Mouse (Mus musculus) midbrain, embryonic 15.5 days (tissue): ENCODE data around the gene Ints6. TPM values are rescaled to one million over a fixed set of nuclear protein-coding genes. Genes with fewer than 3 reads are reported as not detected.

Source experiments
- ATAC-seq: fragments of 200-750 bp; cut with Nextera tagmentation; replicated peaks from 2 replicates; pipeline ENCODE4 v1.8.0; 2017; ENCODE audit warnings: moderate TSS enrichment
- H3K27ac ChIP-seq: fragments of 300-500 bp; sonication (generic); 2 replicates; pipeline ENCODE4 v1.5.1; 2015; ENCODE audit warnings: mild to moderate bottlenecking, inconsistent platforms
- H3K27me3 ChIP-seq: fragments of 300-500 bp; sonication (generic); replicated peaks from 2 replicates; pipeline ENCODE4 v1.6.1; 2015; ENCODE audit warnings: inconsistent platforms
- H3K36me3 ChIP-seq: fragments of 300-500 bp; sonication (generic); replicated peaks from 2 replicates; pipeline ENCODE4 v1.6.1; 2015; ENCODE audit warnings: inconsistent platforms
- H3K4me1 ChIP-seq: fragments of 300-500 bp; sonication (generic); 2 replicates; pipeline ENCODE4 v1.6.1; 2015; ENCODE audit warnings: inconsistent platforms
- H3K4me2 ChIP-seq: fragments of 300-500 bp; sonication (generic); 2 replicates; pipeline ENCODE4 v1.6.1; 2015; ENCODE audit warnings: inconsistent platforms, mild to moderate bottlenecking, moderate library complexity
- H3K4me3 ChIP-seq: fragments of 300-500 bp; sonication (generic); 2 replicates; pipeline ENCODE4 v1.5.1; 2015; ENCODE audit warnings: mild to moderate bottlenecking, inconsistent platforms
- H3K9ac ChIP-seq: fragments of 300-500 bp; sonication (generic); 2 replicates; pipeline ENCODE4 v1.6.1; 2015; ENCODE audit warnings: mild to moderate bottlenecking, inconsistent platforms
- H3K9me3 ChIP-seq: fragments of 300-500 bp; sonication (generic); 2 replicates; pipeline ENCODE4 v1.6.1; 2016; ENCODE audit warnings: inconsistent platforms
- WGBS: fragments of 180-500 bp; shearing (Covaris S2); methylation state at CpG from one replicate; pipeline ENCODE4 v1.1.7; 2015; ENCODE audit warnings: mixed read lengths; 5-methylcytosine and 5-hydroxymethylcytosine counted together
- polyA plus RNA-seq: library from polyadenylated mRNA; unstranded; fragments of >200 nt; fragmentation: Nextera tagmentation; extraction: Ambion mirVana; gene quantifications from 2 replicates; pipeline ENCODE4 v1.2.1, GENCODE M21; 2015

The Ints6 gene
- polyA plus RNA-seq, 1 experiment from 2014 or later = 17.0 TPM

DNA sequence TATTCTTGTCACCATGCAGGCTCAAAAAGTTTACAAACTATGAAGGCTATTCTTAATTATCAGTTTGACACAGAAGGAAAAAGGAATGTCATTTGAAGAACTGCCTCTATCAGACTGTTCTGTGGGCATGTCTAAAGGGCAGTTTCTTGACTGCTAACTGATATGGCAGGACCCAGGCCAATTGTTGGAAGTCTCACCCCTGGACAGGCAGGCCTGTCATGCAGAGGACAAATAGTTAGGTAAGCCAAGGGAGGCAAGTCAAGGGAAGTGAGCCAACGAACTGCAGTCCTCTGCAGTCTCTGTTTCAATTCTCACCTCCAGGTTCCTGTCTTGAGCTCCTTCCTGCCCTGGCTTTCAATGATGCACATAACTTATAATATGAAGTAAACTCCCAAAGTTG is 29.1 kb downstream of the Ints6 start:
- Histone ChIP-seq H3K9ac (no peak overlapping the region), H3K27me3 (no peaks in the 10 kb centered on the region), H3K27ac (no peak overlapping the region), H3K4me3 (no peak overlapping the region), H3K36me3 (no peaks in the 10 kb centered on the region), H3K4me2 (no peak overlapping the region), H3K9me3 (no peaks in the 10 kb centered on the region), H3K4me1 (no peaks in the 10 kb centered on the region)
- WGBS = 88% methylated on average over 1 of the region's 1 CpGs
- ATAC-seq = no peak

DNA sequence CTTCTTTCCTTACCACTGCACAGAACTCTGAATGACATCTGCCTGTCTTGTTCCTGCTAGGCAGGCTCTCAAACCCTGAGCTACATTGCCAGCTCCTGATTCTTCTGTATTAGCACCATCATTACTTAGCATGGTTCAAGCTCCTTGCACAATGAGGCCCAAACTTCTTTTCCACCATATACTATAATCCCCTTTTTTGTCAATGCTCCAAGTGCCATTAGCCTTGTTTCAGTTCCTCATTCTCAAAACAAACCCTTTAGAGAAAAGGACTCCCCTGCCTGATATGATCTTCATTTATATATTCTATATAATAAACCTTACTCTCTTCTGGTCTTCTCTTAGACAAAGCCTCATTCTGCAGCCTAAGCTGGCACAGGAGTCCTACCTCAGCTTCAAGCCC is 36.4 kb downstream of the Ints6 start:
- Histone ChIP-seq H3K9me3 (no peaks in the 10 kb centered on the region), H3K4me2 (no peak overlapping the region), H3K4me1 (no peaks in the 10 kb centered on the region), H3K9ac (no peak overlapping the region), H3K27ac (no peak overlapping the region), H3K4me3 (no peak overlapping the region), H3K36me3 (no peaks in the 10 kb centered on the region), H3K27me3 (no peaks in the 10 kb centered on the region)
- no peak for ATAC-seq

DNA sequence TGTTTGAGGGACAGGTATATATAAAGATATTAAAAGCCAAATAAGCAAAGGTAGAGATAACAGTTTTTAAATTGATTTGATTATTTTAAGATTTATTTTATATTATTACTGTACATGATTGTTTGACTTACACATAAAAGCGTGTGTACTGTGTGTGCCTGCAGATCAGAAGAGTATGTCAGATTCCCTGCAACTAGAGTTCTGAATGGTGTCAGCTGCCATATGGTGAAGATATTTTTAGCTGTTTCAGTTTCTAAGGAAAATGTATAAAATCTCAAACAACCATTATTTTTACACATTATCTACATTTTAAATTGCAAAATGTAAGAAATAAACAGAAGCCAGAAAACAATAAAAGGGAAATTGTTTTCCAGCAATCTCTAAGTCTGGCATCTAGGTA is 39.3 kb downstream of the Ints6 start:
- no peak overlapping the region for H3K4me2 ChIP-seq
- H3K9me3 ChIP-seq = no peaks in the 10 kb centered on the region
- no peak for ATAC-seq
- H3K9ac ChIP-seq = no peak overlapping the region
- 91% methylated on average over 1 of the region's 1 CpGs for WGBS
- H3K27ac ChIP-seq = no peak overlapping the region
- no peak overlapping the region for H3K4me3 ChIP-seq
- H3K36me3 ChIP-seq = no peaks in the 10 kb centered on the region
- H3K4me1 ChIP-seq = no peaks in the 10 kb centered on the region
- H3K27me3 ChIP-seq = no peaks in the 10 kb centered on the region

- Histone ChIP-seq H3K4me2 (no peak overlapping the region), H3K4me1 (no peaks in the 10 kb centered on the region), H3K27ac (no peak overlapping the region), H3K27me3 (no peaks in the 10 kb centered on the region), H3K36me3 (no peaks in the 10 kb centered on the region; the same call in 1 of the 2 replicates), H3K4me3 (no peak overlapping the region), H3K9ac (no peak overlapping the region), H3K9me3 (no peaks in the 10 kb centered on the region)
- no peak for ATAC-seq
- WGBS = 88% methylated on average over 2 of the region's 2 CpGs
Observed at GRCm38 (mm10) chr14:62718161-62718560, 42.8 kb downstream of the Ints6 start.

- H3K36me3 ChIP-seq = no peaks in the 10 kb centered on the region
- H3K9ac ChIP-seq = no peak overlapping the region
- no peak overlapping the region for H3K4me2 ChIP-seq
- no peak overlapping the region for H3K27ac ChIP-seq
- WGBS = 90% methylated on average over 3 of the region's 3 CpGs
- no peak for ATAC-seq
- H3K4me1 ChIP-seq = no peaks in the 10 kb centered on the region
- no peaks in the 10 kb centered on the region for H3K9me3 ChIP-seq
- H3K4me3 ChIP-seq = no peak overlapping the region
- H3K27me3 ChIP-seq = no peaks in the 10 kb centered on the region
Observed at GRCm38 (mm10) chr14:62673646-62674045, 87.3 kb downstream of the Ints6 start.

DNA sequence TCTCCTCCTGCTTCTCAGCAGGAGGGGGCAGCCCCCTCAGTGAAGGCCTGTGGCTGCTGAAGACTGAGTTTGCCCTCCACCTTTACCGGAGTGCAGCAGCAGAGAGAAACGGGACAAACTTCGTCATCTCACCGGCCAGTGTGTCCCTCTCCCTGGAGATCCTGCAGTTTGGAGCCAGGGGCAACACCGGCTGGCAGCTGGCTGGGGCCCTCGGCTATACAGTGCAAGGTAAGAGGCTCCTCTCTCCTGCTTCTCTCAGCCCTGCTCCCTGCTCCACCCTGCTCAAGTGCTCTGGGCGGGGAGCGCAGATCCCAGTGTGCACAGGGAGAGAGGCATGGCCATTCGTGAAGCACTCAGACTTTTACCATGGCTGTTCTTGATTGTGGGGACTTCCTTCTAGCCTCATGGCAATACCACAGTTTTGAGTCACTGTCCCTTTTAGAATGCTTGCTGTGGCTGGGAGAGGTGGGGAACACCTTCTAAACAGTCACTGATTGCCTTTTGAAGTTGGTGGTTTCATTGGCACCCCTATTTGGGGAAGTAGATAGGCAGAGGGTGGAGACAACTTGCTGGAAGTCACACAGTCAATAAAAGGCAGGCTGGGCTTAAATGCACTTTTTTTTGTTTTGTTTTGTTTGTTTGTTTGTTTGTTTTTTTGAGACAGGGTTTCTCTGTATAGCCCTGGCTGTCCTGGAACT is 95.8 kb downstream of the Ints6 start:
- H3K27me3 ChIP-seq = no peaks in the 10 kb centered on the region
- H3K9me3 ChIP-seq = no peaks in the 10 kb centered on the region
- H3K4me2 ChIP-seq = no peak overlapping the region
- WGBS = 56% methylated on average over 9 of the region's 9 CpGs
- H3K4me1 ChIP-seq = no peaks in the 10 kb centered on the region
- no peaks in the 10 kb centered on the region for H3K36me3 ChIP-seq
- no peak overlapping the region for H3K4me3 ChIP-seq
- ATAC-seq = no peak
- no peak overlapping the region for H3K27ac ChIP-seq
- H3K9ac ChIP-seq = no peak overlapping the region

DNA sequence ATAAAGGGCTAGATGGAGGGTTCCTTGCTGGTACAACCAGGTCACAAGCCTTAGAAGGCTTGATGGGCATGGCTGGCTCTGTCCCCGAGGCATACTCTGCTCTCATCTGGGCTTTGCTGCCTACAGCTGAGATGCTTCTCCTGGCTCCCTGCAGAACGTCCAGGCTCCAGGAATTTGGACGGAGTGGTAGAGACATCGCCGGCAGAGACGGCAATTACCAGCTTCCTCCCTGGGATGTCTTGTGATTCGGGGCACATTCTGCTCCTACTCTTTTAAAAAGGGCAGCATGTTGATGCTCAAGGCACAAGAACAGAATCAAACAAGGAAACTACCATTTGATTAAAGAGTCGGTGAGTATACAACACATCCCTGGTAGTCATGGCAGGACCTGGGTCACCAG is 97.6 kb downstream of the Ints6 start, which contains the start of gene Serpine3:
Gene Serpine3 (plus strand): TSS at position 301 of the 400 bp plus-strand sequence.
- Histone ChIP-seq H3K4me2 (no peak within 1 kb of the TSS), H3K9ac (no peak within 1 kb of the TSS), H3K4me1 (no peaks in the 10 kb centered on the region), H3K27ac (no peak within 1 kb of the TSS), H3K36me3 (no peaks in the 10 kb centered on the region), H3K9me3 (no peaks in the 10 kb centered on the region), H3K27me3 (no peaks in the 10 kb centered on the region), H3K4me3 (no peak within 1 kb of the TSS)
- ATAC-seq = no peak
- 88% methylated on average over 8 of the region's 8 CpGs for WGBS

DNA sequence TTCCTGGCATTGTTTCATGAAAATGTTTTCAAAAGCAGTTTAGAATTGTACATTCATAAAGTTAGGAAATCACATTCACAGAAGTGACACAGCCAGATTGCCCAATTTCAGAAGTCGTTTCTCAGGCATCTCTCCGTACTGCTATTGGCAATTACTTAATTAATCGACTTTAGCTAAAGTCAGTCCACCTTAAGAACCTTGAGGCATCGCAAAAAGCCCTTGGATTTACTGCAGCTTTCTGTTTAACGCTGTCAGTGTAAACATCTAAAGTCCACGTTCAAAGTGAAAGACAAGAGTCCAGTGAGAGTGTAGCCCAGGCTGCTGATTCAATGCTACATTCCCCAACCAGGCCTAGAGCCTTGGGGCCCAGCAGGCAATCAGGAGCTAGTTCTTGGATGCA is 98.6 kb downstream of the Ints6 start:
- H3K36me3 ChIP-seq = no peaks in the 10 kb centered on the region
- H3K4me3 ChIP-seq = no peak overlapping the region
- H3K9ac ChIP-seq = no peak overlapping the region
- WGBS = 83% methylated on average over 6 of the region's 6 CpGs
- ATAC-seq = no peak
- no peak overlapping the region for H3K4me2 ChIP-seq
- H3K9me3 ChIP-seq = no peaks in the 10 kb centered on the region
- no peaks in the 10 kb centered on the region for H3K27me3 ChIP-seq
- no peaks in the 10 kb centered on the region for H3K4me1 ChIP-seq
- no peak overlapping the region for H3K27ac ChIP-seq

- no peak for ATAC-seq
- no peaks in the 10 kb centered on the region for H3K9me3 ChIP-seq
- H3K27ac ChIP-seq = no peak overlapping the region
- H3K36me3 ChIP-seq = no peaks in the 10 kb centered on the region
- H3K4me1 ChIP-seq = no peaks in the 10 kb centered on the region
- 81% methylated on average over 3 of the region's 3 CpGs for WGBS
- no peaks in the 10 kb centered on the region for H3K27me3 ChIP-seq
- H3K4me3 ChIP-seq = no peak overlapping the region
- no peak overlapping the region for H3K4me2 ChIP-seq
- no peak overlapping the region for H3K9ac ChIP-seq
Observed at GRCm38 (mm10) chr14:62657469-62657868, 103.5 kb downstream of the Ints6 start.

DNA sequence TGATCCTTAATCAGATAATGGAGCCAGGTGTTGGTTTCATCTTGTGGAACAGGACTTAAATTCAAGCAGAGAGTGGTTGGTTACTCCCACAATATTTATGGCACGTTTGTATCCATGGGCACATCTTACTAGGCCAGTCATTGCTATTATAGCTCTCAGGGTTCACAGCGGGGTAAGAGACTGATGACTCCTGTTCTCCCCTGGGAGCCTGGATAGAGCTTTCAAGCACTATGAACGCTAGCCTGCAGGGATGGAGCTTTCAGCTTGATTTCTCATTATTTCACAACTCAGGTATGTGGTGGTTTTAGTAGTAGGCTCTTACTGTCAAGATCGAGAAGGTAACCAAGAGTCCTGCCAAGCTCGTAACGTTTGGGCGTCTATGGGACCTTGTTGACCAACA is 105.0 kb downstream of the Ints6 start:
- 85% methylated on average over 7 of the region's 7 CpGs for WGBS

DNA sequence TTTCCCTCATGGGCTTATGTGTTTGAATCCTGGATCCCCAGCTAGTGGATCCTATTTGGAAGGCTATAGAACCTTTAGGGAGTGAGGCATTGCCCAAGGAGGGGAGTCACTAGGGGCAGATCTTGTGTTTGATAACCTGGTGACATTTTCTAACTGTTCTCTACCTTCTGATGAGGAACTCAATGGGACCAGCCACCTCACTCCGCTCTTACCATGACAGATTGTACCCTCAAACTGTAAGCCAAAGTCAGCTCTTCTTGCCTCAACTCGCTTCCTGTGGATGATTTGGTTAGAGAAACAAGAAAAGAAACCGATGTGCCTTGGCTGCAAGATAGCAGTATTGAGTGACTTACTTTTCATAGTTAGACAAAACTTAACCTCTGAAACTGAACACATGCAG is 109.2 kb downstream of the Ints6 start:
- WGBS = 93% methylated on average over 3 of the region's 3 CpGs
- no peak for ATAC-seq
- Histone ChIP-seq H3K4me2 (no peak overlapping the region), H3K27me3 (no peaks in the 10 kb centered on the region), H3K27ac (no peak overlapping the region), H3K36me3 (no peaks in the 10 kb centered on the region), H3K9me3 (no peaks in the 10 kb centered on the region), H3K4me3 (no peak overlapping the region), H3K9ac (no peak overlapping the region), H3K4me1 (no peaks in the 10 kb centered on the region)

More for the DNA sequence above, 105.0 kb downstream of the Ints6 start:
- Histone ChIP-seq H3K9ac (no peak overlapping the region), H3K9me3 (no peaks in the 10 kb centered on the region), H3K27ac (no peak overlapping the region), H3K36me3 (no peaks in the 10 kb centered on the region), H3K4me1 (no peaks in the 10 kb centered on the region), H3K4me3 (no peak overlapping the region), H3K27me3 (no peaks in the 10 kb centered on the region), H3K4me2 (no peak overlapping the region)
- ATAC-seq = no peak

- H3K27me3 ChIP-seq = no peaks in the 10 kb centered on the region
- WGBS = 76% methylated on average over 3 of the region's 3 CpGs
- no peaks in the 10 kb centered on the region for H3K9me3 ChIP-seq
- H3K4me1 ChIP-seq = no peaks in the 10 kb centered on the region
- no peak overlapping the region for H3K27ac ChIP-seq
- H3K36me3 ChIP-seq = no peaks in the 10 kb centered on the region
- no peak overlapping the region for H3K4me2 ChIP-seq
- H3K9ac ChIP-seq = no peak overlapping the region
- ATAC-seq = no peak
- H3K4me3 ChIP-seq = no peak overlapping the region
Observed at GRCm38 (mm10) chr14:62650376-62650775, 110.6 kb downstream of the Ints6 start.

- Histone ChIP-seq H3K4me3 (no peak overlapping the region), H3K27me3 (no peaks in the 10 kb centered on the region), H3K27ac (no peak overlapping the region), H3K9ac (no peak overlapping the region), H3K4me2 (no peak overlapping the region), H3K4me1 (no peaks in the 10 kb centered on the region), H3K9me3 (no peaks in the 10 kb centered on the region), H3K36me3 (no peaks in the 10 kb centered on the region)
- ATAC-seq = no peak
- WGBS = 90% methylated on average over 6 of the region's 6 CpGs
Observed at GRCm38 (mm10) chr14:62648405-62648804, 112.6 kb downstream of the Ints6 start.
